Mouse (Mus musculus) adrenal gland, postnatal 25 days (tissue): ENCODE measurements at regions not wholly inside any gene's neighbourhood (a gene's known extent, or its start where the extent isn't known, plus 50 kb on each side); places are given as distances from the start of the nearest gene placed in this dataset.

Experiments used
- DNase-seq: peaks from one replicate; pipeline ENCODE4 v3.0.0; 2021; ENCODE audit warnings: mixed read lengths

- DNase-seq, result no peak
Measured at GRCm38 (mm10) chr6:103312935-103313334, 197.5 kb upstream of the Chl1 start.

GRCm38 (mm10) chr6:103318081-103318480 lies 192.3 kb upstream of the Chl1 start:
- DNase-seq, result no peak

GRCm38 (mm10) chr6:103318677-103319359 lies 191.6 kb upstream of the Chl1 start:
- DNase-seq, result no peak

- DNase-seq, result no peak
Measured at GRCm38 (mm10) chr6:103319964-103320363, 190.4 kb upstream of the Chl1 start.

GRCm38 (mm10) chr6:103320550-103320949 lies 189.8 kb upstream of the Chl1 start:
- DNase-seq, result no peak

- DNase-seq, result no peak
Measured at GRCm38 (mm10) chr6:103321058-103321457, 189.3 kb upstream of the Chl1 start.

- DNase-seq, result no peak
Measured at GRCm38 (mm10) chr6:103322442-103322841, 187.9 kb upstream of the Chl1 start.

GRCm38 (mm10) chr6:103335683-103336082 lies 174.7 kb upstream of the Chl1 start:
- no peak for DNase-seq

GRCm38 (mm10) chr6:103339961-103340732 lies 170.2 kb upstream of the Chl1 start:
- DNase-seq, result no peak

GRCm38 (mm10) chr6:103343515-103343914 lies 166.9 kb upstream of the Chl1 start:
- no peak for DNase-seq

- DNase-seq, result no peak
Measured at GRCm38 (mm10) chr6:103344413-103344812, 166.0 kb upstream of the Chl1 start.

- DNase-seq, result no peak
Measured at GRCm38 (mm10) chr6:103345195-103345594, 165.2 kb upstream of the Chl1 start.

- no peak for DNase-seq
Measured at GRCm38 (mm10) chr6:103352405-103353124, 157.8 kb upstream of the Chl1 start.

- no peak for DNase-seq
Measured at GRCm38 (mm10) chr6:103353346-103353745, 157.0 kb upstream of the Chl1 start.

GRCm38 (mm10) chr6:103366782-103367491 lies 143.4 kb upstream of the Chl1 start:
- no peak for DNase-seq

- no peak for DNase-seq
Measured at GRCm38 (mm10) chr6:103374956-103375355, 135.4 kb upstream of the Chl1 start.

GRCm38 (mm10) chr6:103377277-103377676 lies 133.1 kb upstream of the Chl1 start:
- no peak for DNase-seq

GRCm38 (mm10) chr6:103378047-103378446 lies 132.3 kb upstream of the Chl1 start:
- no peak for DNase-seq

- DNase-seq, result no peak
Measured at GRCm38 (mm10) chr6:103381030-103381429, 129.4 kb upstream of the Chl1 start.

GRCm38 (mm10) chr6:103381930-103382329 lies 128.5 kb upstream of the Chl1 start:
- DNase-seq, result no peak

GRCm38 (mm10) chr6:103386591-103386990 lies 123.8 kb upstream of the Chl1 start:
- DNase-seq, result no peak

- DNase-seq, result no peak
Measured at GRCm38 (mm10) chr6:103405961-103406360, 104.4 kb upstream of the Chl1 start.

GRCm38 (mm10) chr6:103414888-103415287 lies 95.5 kb upstream of the Chl1 start:
- DNase-seq, result no peak
